Mouse (Mus musculus) erythroblast, embryonic 14.5 days (primary cell): ENCODE data around the gene Arhgap44. TPM values are rescaled to one million over a fixed set of nuclear protein-coding genes. Genes with fewer than 3 reads are reported as not detected.

Experiments used
- H3K27me3 ChIP-seq: 2 replicates; pipeline ENCODE4 v1.6.1; 2012; ENCODE audit warnings: inconsistent platforms; ENCODE audit not compliant: control insufficient read depth
- H3K36me3 ChIP-seq: 2 replicates; pipeline ENCODE4 v1.6.1; 2012; ENCODE audit warnings: mild to moderate bottlenecking, inconsistent platforms; ENCODE audit not compliant: control insufficient read depth
- H3K4me1 ChIP-seq: 2 replicates; pipeline ENCODE4 v1.6.1; 2012; ENCODE audit warnings: inconsistent platforms; ENCODE audit not compliant: control insufficient read depth
- H3K4me3 ChIP-seq: replicated peaks from 2 replicates; pipeline ENCODE3; 2012; ENCODE audit warnings: moderate library complexity, mild to moderate bottlenecking, inconsistent platforms
- H3K9me3 ChIP-seq: 2 replicates; pipeline ENCODE4 v1.6.1; 2012; ENCODE audit warnings: low read length, inconsistent platforms, mixed read lengths; ENCODE audit not compliant: control insufficient read depth
- GATA1 ChIP-seq: IDR thresholded peaks from 2 replicates; pipeline ENCODE4 v1.6.1; 2012; ENCODE audit warnings: low read length, inconsistent platforms, mixed read lengths
- TAL1 ChIP-seq: IDR thresholded peaks from 3 replicates; pipeline ENCODE4 v1.6.1; 2012; ENCODE audit warnings: low read length, inconsistent platforms, mixed read lengths
- polyA plus RNA-seq: library from polyadenylated mRNA; stranded (reverse); fragments of >175 nt; gene quantifications from 2 replicates; pipeline ENCODE4 v1.2.3, GENCODE M21; 2012

Arhgap44 gene
- polyA plus RNA-seq, 1 experiment = not detected

DNA sequence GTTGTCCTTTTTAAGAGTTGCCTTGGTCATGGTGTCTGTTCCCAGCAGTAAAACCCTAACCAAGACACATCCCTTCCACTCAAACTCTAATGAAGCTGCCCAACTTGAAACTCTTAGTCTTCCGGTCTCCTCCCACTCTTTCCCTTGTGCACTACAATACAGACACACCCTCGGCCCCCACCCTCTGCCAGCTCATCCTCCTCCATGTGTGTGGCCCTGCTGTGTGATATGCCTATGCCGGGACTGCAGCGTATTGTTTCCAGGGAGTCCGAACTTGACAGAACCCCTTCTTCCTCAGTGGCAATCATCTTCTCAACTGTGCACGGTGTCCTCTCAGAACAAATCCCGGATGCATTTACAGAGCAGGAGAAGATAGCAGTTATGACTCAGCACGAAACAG, 62.7 kb downstream of the Arhgap44 start:
- no peaks in the 10 kb centered on the region for H3K4me1 ChIP-seq
- no peaks in the 10 kb centered on the region for H3K9me3 ChIP-seq
- no peaks in the 10 kb centered on the region for H3K36me3 ChIP-seq
- H3K4me3 ChIP-seq = no peak overlapping the region
- TF ChIP-seq TAL1 = no peak
- no peak for TF ChIP-seq GATA1
- no peaks in the 10 kb centered on the region for H3K27me3 ChIP-seq

DNA sequence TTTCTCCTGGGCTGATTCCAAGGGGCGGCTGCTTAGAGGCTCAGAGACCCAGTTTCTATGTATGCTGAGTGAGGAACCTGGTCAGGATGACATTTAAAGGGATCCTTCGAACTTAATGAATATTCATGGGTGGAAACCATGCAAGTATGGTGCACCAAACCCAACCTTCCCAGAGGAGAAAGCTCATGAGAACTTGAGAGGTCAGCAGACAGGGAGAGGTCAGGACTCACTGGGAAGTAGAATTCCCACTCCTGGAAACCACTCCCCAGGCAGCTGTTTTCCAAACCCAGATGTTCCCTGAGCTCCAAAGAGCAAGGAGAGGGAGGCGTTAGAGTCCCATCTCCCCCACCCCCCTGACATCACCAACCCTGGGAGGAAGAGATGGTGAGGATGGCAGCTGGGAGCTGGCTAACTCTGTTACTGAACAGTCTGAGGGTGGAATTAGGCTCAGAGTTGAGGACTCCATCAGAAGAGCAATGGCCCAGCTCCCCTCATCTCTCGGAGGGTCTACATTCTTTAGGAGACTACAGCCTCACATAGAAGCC, 65.2 kb downstream of the Arhgap44 start:
- Histone ChIP-seq H3K9me3 (no peaks in the 10 kb centered on the region), H3K27me3 (no peaks in the 10 kb centered on the region), H3K36me3 (no peaks in the 10 kb centered on the region), H3K4me1 (no peaks in the 10 kb centered on the region), H3K4me3 (no peak overlapping the region)
- TF ChIP-seq TAL1 = no peak
- TF ChIP-seq GATA1 = no peak

DNA sequence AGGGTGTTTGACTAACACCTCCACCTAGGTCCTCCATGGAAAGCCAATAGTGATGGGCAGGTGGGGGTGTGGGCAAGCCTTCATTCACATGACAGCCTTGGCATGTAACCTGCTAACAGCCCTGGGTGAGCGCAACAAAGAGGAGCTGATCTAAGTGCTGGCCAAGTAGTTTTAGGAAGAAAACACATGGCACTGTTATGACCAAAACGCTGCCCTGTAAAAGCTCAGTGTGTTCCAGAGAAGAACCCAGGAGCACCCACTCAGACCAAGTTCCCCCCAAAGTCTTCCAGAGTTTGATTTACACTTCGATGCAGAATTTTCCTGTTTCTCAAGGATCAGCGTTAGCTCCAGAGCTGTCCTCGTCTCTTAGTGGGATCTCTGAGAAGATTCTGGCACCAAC, 65.9 kb downstream of the Arhgap44 start:
- TF ChIP-seq TAL1 = no peak
- no peak for TF ChIP-seq GATA1
- no peak overlapping the region for H3K4me3 ChIP-seq
- H3K36me3 ChIP-seq = no peaks in the 10 kb centered on the region
- H3K9me3 ChIP-seq = no peaks in the 10 kb centered on the region
- H3K4me1 ChIP-seq = no peaks in the 10 kb centered on the region
- H3K27me3 ChIP-seq = no peaks in the 10 kb centered on the region

DNA sequence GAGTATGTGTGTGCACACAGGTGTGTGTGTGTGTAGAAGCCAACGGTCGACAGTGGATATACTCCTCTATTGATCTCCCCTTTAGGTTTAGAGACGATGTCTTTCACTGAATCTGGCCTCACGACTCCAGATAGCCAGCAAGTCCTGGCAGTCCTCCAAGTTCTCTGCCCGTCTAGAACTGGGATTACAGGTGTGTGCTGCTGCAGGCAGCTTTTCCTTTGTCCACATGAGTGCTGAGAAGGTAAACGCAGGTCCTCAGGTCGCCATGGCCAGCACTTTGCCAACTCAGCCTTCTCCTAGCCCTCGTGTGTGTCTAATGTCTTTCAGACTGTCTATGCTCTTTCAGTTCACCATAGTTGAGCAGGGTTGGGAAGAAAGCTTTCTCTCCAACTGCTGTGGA, 69.9 kb downstream of the Arhgap44 start:
- Histone ChIP-seq H3K36me3 (no peaks in the 10 kb centered on the region), H3K4me1 (no peaks in the 10 kb centered on the region), H3K9me3 (no peaks in the 10 kb centered on the region), H3K4me3 (no peak overlapping the region), H3K27me3 (no peaks in the 10 kb centered on the region)
- TF ChIP-seq TAL1 = no peak
- TF ChIP-seq GATA1 = no peak

DNA sequence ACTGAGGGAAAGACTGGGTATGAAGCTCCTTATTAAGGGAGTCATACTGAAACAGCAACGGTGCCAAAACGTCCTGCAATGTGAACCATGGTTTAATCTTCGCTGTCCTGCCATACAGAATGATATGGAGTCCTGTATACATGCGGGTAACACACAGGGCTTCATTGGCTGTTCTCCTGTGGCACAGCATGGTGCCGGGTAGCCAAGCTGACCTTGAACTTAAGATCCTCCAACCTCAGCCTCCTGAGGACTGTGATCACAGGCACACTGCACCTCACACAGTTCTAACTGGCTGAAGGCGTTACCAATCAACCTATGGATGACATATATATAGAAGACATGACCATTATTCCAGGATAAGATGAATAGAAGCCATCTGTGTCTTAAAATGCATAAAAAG, 72.4 kb downstream of the Arhgap44 start:
- TF ChIP-seq GATA1 (no peak), TAL1 (no peak)
- H3K4me3 ChIP-seq = no peak overlapping the region
- no peaks in the 10 kb centered on the region for H3K4me1 ChIP-seq
- H3K9me3 ChIP-seq = no peaks in the 10 kb centered on the region
- H3K27me3 ChIP-seq = no peaks in the 10 kb centered on the region
- H3K36me3 ChIP-seq = no peaks in the 10 kb centered on the region

DNA sequence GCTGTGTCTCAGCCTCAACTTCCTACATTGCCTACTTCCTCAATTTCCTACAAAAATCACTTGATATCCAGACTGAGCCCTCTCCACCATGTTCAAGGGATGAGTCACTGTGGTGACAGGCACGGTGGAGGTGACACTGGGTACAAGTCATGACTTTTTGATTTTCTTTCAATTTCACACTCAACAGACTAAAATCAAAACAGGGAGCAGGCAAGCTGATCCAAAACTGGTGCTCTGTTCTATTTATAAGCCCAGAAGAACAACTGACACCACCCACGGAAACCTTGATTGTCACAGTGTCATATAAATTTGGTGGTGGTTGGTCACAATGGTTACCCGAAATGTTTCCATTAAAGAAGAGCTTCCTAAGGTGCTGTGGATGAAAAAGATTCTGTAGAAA, 72.8 kb downstream of the Arhgap44 start:
- Histone ChIP-seq H3K4me1 (no peaks in the 10 kb centered on the region), H3K27me3 (no peaks in the 10 kb centered on the region)
- no peak for TF ChIP-seq TAL1
- TF ChIP-seq GATA1 = no peak

DNA sequence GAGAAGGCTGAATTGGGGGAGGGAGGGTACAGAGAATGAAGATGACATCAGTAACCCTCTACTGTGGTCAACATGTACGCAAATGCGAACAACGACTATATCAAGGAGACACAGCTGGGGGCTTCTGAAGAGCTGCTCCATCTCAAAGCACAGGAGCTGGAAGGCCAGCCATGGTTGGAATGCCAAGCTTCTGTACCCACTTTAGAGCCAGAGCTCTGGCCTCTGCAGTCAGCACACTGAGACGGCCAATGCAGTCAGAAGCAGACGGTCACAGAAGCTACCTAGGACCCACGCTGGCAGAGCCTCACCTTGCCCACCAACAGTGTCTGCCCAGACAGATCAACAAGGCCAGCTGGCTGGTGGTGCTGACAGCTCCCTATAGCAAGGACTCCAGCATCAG, 73.5 kb downstream of the Arhgap44 start:
- no peaks in the 10 kb centered on the region for H3K9me3 ChIP-seq
- no peak overlapping the region for H3K4me3 ChIP-seq
- no peak for TF ChIP-seq GATA1
- TF ChIP-seq TAL1 = no peak
- H3K4me1 ChIP-seq = no peaks in the 10 kb centered on the region
- H3K27me3 ChIP-seq = no peaks in the 10 kb centered on the region
- H3K36me3 ChIP-seq = no peaks in the 10 kb centered on the region

More for the DNA sequence above, 72.8 kb downstream of the Arhgap44 start:
- no peaks in the 10 kb centered on the region for H3K36me3 ChIP-seq
- no peak overlapping the region for H3K4me3 ChIP-seq
- H3K9me3 ChIP-seq = no peaks in the 10 kb centered on the region

DNA sequence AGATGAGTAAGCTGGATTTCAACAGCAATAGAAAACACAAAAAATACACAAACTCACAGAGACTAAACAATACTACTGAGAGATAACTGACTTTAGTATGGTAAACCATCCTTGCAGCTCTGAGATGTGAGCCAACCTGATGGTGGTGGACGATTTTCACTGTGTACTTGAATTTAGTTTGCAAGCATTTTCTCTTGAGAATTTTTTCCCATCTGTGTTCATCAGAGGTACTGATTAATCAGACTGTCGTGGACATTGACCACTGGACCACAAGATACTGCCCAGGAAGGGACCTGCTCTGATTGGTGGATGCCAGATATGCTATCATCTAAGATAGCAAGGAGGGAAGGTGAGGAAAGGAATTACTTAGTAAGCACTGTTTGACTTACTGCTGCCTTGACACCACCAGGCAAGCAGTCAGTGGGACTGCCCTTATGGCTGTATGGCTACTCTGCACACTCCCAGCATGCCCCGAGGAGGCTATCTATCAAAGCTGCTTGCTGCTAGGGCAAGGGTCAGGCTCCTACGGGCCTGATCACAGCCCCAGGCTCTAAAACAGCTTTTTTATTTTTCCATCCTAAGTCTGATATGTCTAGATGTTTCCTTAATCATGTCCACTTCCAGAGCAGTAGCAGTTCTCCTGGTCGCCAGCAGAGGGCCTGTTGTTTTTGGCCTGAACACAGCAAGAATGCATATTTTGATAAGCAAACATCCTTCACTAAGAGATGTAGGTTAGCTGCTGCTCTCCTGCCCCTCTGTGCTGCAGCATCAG, 74.1 kb downstream of the Arhgap44 start:
- Histone ChIP-seq H3K36me3 (no peaks in the 10 kb centered on the region), H3K4me3 (no peak overlapping the region), H3K4me1 (no peaks in the 10 kb centered on the region), H3K9me3 (no peaks in the 10 kb centered on the region), H3K27me3 (no peaks in the 10 kb centered on the region)
- TF ChIP-seq TAL1 = no peak
- TF ChIP-seq GATA1 = no peak

DNA sequence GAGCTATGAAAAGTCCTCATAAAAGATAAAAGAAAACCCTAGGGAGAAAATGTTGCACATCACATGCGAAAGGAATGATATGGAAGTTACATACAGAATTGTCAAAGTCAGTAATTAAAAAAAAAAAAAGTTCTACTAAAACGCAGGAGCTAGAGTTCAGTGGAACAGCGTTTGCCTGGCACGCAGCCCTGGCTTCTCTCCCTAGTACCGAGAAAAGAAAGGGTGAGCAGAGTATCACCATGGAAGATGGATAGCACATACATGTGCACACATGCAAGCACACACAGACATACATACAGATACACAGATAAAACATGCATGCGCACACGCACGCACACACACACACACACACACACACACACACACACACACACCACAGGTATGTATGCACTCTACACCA, 82.0 kb downstream of the Arhgap44 start:
- no peaks in the 10 kb centered on the region for H3K36me3 ChIP-seq
- no peaks in the 10 kb centered on the region for H3K9me3 ChIP-seq
- H3K4me1 ChIP-seq = no peaks in the 10 kb centered on the region
- TF ChIP-seq GATA1 (no peak), TAL1 (no peak)
- no peak overlapping the region for H3K4me3 ChIP-seq
- H3K27me3 ChIP-seq = no peaks in the 10 kb centered on the region

DNA sequence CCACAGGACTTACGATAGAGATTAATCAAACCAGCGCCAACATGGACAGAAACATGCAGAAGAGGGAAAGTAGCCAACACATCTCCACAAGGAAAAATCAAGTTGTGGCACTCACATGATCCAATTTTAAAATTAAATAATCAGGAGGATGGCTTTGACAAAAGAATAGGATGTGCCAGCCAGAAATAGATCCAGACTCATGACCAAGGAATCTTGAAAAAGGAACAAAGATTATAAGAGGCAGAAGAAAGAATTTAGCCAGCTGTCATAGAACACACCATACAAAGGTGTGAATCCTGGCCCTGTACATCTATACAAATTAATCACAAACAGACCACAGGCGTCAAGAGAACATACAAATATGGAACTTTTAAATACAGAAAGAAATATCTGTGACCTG, 82.5 kb downstream of the Arhgap44 start:
- TF ChIP-seq GATA1 (no peak), TAL1 (no peak)
- H3K36me3 ChIP-seq = no peaks in the 10 kb centered on the region
- H3K4me3 ChIP-seq = no peak overlapping the region
- no peaks in the 10 kb centered on the region for H3K9me3 ChIP-seq
- no peaks in the 10 kb centered on the region for H3K27me3 ChIP-seq
- no peaks in the 10 kb centered on the region for H3K4me1 ChIP-seq
